Mouse (Mus musculus) heart, adult 2 months (tissue): Measurements from ENCODE around the gene Mcm10. TPM values are rescaled to one million over a fixed set of nuclear protein-coding genes. Genes with fewer than 3 reads are reported as not detected.

ENCODE experiments used
- DNase-seq, 2 experiments: peaks; one replicate each; pipeline ENCODE4 v3.0.0; 2021
- H3K27ac ChIP-seq: fragments of 200-600 bp; 2 replicates; pipeline ENCODE4 v1.8.1; 2022
- H3K27me3 ChIP-seq: fragments of 200-500 bp; 2 replicates; pipeline ENCODE4 v1.6.1; 2012; ENCODE audit warnings: mild to moderate bottlenecking, low read length, inconsistent platforms, mixed read lengths; ENCODE audit not compliant: control insufficient read depth, insufficient read depth
- H3K36me3 ChIP-seq: fragments of 200-500 bp; 2 replicates; pipeline ENCODE4 v1.6.1; 2012; ENCODE audit warnings: low read length, inconsistent platforms; ENCODE audit not compliant: control insufficient read depth, insufficient read depth
- H3K4me1 ChIP-seq: fragments of 200-500 bp; 2 replicates; pipeline ENCODE4 v1.6.1; 2011; ENCODE audit warnings: low read length; ENCODE audit not compliant: control insufficient read depth, insufficient read depth
- H3K4me3 ChIP-seq: fragments of 200-600 bp; 2 replicates; pipeline ENCODE4 v1.8.1; 2022
- H3K79me2 ChIP-seq: fragments of 200-500 bp; replicated peaks from 2 replicates; pipeline ENCODE4 v1.6.1; 2012; ENCODE audit warnings: mild to moderate bottlenecking, inconsistent platforms, low read length, moderate library complexity, mixed read lengths; ENCODE audit not compliant: control insufficient read depth, insufficient read depth
- H3K9ac ChIP-seq: fragments of 200-500 bp; 2 replicates; pipeline ENCODE4 v1.6.1; 2012; ENCODE audit warnings: low read depth, mild to moderate bottlenecking, control low read depth, inconsistent platforms, low read length, mixed read lengths
- CTCF ChIP-seq: fragments of 200-600 bp; IDR thresholded peaks from 2 replicates; pipeline ENCODE4 v1.8.1; 2022; ENCODE audit warnings: antibody characterized with exemption, mild to moderate bottlenecking, moderate library complexity
- EP300 ChIP-seq: fragments of 200-500 bp; IDR thresholded peaks from 2 replicates; pipeline ENCODE4 v1.6.1; 2011; ENCODE audit warnings: low read depth, low read length, control low read depth; ENCODE audit not compliant: insufficient read depth
- POLR2A ChIP-seq: fragments of 200-500 bp; IDR thresholded peaks from 2 replicates; pipeline ENCODE4 v1.6.1; 2011; ENCODE audit warnings: mild to moderate bottlenecking, low read depth, low read length, control low read depth; ENCODE audit not compliant: insufficient read depth
- WGBS: fragments of 180-500 bp; shearing (Covaris S2); methylation state at CpG from one replicate; pipeline ENCODE4 v1.1.7; 2018; 5-methylcytosine and 5-hydroxymethylcytosine counted together
- intact Hi-C: fragments of 180-260 bp; cut with DNase I; formaldehyde crosslinking; loops from one replicate; pipeline ENCODE4 v1.15.1; 2025
- polyA plus RNA-seq: library from polyadenylated mRNA; depleted of rRNA; stranded (reverse); fragments of >200 nt; gene quantifications from 2 replicates; pipeline ENCODE4 v1.2.3, GENCODE M21; 2012; rRNA removed
- total RNA-seq, 2 experiments: library from RNA; stranded (reverse); gene quantifications; 2 replicates each; pipeline ENCODE4 v1.2.3; 2021

The Mcm10 gene
- total and polyA plus RNA-seq, 3 experiments = 0.14 to 0.39 (median 0.31) TPM

GRCm38 (mm10) chr2:4940861-4941260 lies 71.7 kb downstream of the Mcm10 start:
- intact Hi-C loops = no loop called here

More at GRCm38 (mm10) chr2:4940861-4941260, 71.7 kb downstream of the Mcm10 start:
- no peaks in the 10 kb centered on the region for H3K4me1 ChIP-seq
- no peak for DNase-seq
- H3K79me2 ChIP-seq = no peaks in the 10 kb centered on the region
- H3K4me3 ChIP-seq = no peak overlapping the region
- no peaks in the 10 kb centered on the region for H3K36me3 ChIP-seq
- no peak overlapping the region for H3K27ac ChIP-seq
- no peaks in the 10 kb centered on the region for H3K27me3 ChIP-seq
- no peak overlapping the region for H3K9ac ChIP-seq
- TF ChIP-seq CTCF (no peak), EP300 (no peak), POLR2A (no peak)
- 88% methylated on average over 11 of the region's 11 CpGs for WGBS

Other genes with a start within 250 kb of the Mcm10 start
- gene Sephs1, start 131.2 kb downstream of the Mcm10 start, total RNA-seq = 10 to 100 TPM; 12.2 to 12.8 TPM
- gene Sephs1, start 131.2 kb downstream of the Mcm10 start, polyA plus RNA-seq = 8.6 and 14.6 TPM in 2 replicates
- 100 to 1,000 TPM; 743 to 904 TPM for gene Phyh, start 93.8 kb downstream of the Mcm10 start, total RNA-seq
- gene Phyh, start 93.8 kb downstream of the Mcm10 start, polyA plus RNA-seq = 620 and 892 TPM in 2 replicates
- not detected for gene Ucma, start 36.7 kb downstream of the Mcm10 start, total RNA-seq
- 0.88 and 1.4 TPM in 2 replicates for gene Ucma, start 36.7 kb downstream of the Mcm10 start, polyA plus RNA-seq
- 10 to 100 TPM; 76.3 to 100.0 TPM for gene Optn, start 51.3 kb upstream of the Mcm10 start, total RNA-seq
- 16.5 and 18.6 TPM in 2 replicates for gene Optn, start 51.3 kb upstream of the Mcm10 start, polyA plus RNA-seq
- 1 to 10 TPM; 3.9 to 4.0 TPM for gene Ccdc3, start 125.0 kb upstream of the Mcm10 start, total RNA-seq
- 5.0 and 6.6 TPM in 2 replicates for gene Ccdc3, start 125.0 kb upstream of the Mcm10 start, polyA plus RNA-seq